Mouse (Mus musculus) thymus, adult 18-20 months (tissue): ENCODE data around the gene Pibf1.

ENCODE experiments used
- DNase-seq, 2 experiments: peaks; one replicate each; pipeline ENCODE4 v3.0.0; 2022; ENCODE audit warnings: mixed read lengths in 2 of 2

Gene Pibf1

DNA sequence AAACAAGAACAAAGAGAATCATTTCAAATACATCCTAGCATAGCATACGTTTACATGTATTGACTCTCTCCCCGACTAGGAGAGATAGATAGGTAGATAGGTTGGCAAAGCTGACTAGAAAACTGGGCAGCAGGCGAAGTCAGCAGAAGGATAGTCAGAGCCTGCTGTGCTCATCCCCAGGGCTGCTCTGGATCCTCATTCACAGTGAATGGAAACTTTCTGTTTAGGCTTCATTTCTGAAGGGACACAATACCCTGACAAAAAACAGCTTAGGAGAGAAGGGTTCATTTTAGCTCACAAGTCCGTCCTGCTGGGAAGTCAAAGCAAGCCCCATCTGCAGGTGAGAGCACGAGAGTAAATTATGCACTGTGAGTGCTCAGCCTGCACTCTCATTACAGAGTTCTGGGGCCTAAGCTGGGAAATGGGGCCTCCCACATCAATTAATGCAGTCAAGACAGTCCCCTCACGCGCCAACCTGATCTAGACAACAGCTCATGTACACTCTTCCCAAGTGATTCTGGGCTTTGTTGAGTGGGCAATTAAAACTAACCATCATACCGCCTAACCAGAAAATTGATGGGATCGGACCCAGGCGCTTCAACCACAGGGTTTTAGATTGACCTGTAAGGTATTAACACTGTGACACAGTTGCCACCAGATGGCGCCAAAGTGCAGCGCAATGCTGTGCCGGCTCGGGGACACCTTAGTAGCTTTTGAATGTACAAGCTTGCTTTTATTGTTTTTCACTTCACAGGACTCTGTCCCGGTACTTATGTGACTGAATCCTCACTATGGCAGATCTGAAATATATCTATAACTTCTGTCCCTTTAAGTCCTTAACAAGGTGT is 42.8 kb downstream of the Pibf1 start:
- DNase-seq = peak; percentile 9 to 30

DNA sequence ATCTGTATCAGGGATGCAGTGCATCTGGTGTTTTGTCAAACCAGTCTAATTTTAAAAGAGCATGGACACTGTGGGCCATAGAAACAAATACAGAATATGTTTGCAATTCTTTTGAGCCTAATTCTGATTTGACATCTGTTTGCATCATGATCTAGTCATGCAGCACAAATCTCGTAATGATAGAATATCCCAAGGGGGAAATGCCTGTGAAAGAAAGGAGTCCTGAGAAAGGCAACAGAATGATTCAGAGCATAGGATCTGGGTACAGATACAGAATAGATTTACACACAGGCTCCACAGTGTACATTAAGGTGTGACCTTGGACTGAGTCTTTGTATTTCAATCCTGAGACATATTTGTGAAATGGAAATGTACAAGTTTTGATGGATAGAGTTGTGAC is 47.6 kb downstream of the Pibf1 start:
- no peak for DNase-seq

DNA sequence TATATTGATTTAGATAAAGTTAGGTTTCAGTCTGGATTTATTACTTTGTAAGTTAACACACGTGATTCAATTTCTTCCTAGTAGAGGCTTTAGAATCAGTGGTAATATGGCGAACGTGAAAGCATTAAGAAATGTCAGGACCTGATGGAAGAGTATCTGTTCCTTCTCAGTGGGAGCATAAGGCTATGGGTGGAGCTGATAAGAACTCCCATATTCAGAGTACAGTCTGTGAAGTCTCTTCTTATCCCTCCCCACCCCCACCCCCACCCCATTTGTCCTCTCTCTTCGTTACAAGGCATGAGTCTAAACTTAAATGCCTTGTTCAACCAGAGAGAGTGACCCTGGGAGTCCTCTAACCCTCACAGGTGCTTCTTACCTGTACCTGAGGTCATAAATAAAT is 53.5 kb downstream of the Pibf1 start:
- no peak for DNase-seq

DNA sequence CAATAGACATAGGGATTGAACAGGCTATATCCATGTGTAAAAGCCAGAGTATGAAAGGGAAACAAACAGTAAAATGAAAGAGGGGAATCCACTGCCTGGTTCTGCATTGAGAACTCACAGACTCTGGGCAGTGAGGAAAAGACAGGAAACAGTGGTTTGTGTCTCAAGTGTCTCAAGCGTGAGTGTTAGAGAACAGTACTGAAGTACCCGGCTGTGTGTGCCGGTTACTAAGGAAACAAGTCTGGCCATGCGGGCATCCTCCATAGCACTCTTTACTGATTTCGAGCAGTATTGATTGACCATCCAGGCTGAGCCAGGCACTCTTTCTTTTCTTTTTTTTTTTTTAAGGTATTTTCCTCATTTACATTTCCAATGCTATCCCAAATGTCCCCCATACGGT is 60.7 kb downstream of the Pibf1 start:
- DNase-seq = no peak

DNA sequence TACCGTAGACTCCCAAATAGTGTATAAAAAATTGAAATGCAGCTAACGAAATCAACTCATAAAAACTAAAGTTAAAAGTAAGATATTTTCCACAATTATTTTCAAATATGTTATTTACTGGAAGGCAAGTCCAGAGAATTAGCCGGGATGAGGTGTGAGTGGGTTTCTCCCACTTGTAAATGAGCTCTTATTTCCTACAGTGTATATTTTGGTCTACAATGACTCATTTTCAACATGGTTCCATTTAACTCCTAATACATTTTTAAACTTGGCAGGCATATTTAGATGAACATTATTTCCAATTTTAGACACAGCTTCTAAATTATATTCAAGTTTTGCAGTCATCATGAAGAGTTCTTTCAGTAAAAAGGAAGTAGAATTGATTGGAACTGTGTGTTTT is 63.8 kb downstream of the Pibf1 start:
- no peak for DNase-seq

DNA sequence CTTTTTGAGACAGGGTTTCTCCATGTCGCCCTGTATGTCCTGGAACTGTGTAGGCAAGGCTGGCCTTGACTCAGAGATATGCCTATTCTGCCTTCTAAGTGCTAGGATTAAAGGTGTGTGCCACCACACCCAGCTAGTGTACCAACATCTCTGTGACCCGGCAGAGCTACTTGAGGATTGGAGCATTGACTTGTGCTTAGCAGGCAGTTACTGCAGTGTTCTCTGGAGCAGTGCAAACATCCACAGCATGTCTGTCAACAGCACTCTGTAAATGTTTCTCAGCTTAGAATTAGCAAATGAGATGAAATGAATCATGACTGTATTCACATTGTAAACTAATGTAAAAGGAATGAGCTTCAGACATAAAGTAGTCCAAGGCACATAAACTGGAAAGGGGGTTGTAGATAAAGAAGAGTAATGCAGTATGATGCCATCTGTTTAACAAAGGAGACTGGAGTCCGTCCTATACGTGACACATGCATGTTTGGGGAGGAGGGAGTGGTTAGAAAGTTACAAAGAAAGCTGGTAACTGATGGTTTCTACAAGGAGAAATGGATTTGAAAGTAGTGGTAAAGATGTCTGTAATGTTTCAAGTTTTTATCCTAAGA is 75.0 kb downstream of the Pibf1 start:
- DNase-seq = no peak

DNA sequence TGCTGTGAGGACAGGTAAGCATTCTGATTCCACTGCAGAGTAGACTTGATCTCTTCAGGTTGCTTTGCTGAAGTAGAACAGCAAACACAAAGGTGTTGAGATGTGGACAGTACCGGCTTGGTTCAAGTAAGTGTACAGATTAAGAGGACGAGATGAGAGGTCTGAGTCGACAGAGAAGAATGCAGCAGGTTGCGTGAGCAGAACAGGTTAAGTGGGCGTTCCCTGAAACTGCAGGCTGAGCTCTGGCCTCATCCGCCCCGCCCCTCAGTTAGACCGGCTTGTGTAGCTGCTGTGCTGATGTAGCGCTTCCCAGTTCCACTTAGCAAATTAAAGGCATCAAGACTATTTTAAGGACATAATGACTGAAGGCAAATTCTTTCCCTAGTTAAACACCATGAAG is 77.3 kb downstream of the Pibf1 start:
- no peak for DNase-seq

DNA sequence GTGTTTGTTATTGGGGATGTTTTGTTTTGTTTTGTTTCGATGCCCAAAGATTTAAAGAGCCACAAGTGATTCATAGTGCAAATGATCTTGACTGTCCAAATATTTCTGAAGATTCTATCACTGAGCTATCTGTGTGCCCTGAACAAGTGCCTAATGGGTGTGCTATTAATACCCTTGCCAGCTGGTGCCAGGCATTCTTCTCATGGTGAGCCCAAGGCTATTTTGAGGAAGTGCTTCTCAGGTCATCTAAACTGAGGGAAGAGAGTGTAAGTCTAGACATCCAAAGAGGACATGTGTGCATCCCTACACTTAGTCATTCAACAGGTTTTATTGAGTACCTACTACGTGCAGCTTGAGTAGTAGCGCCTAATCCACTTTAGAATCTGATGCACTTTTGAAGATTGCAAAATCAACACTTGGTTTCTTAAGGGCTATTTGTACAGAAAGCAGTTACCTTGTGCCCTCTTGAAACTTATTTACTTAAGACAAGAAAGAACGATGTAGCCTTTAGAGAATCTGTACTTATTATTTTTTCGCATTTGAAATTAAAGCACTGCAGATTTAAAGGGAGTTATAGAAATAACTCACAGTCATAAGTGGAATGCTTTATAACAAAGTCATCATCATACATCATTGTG is 91.0 kb downstream of the Pibf1 start:
- no peak for DNase-seq

DNA sequence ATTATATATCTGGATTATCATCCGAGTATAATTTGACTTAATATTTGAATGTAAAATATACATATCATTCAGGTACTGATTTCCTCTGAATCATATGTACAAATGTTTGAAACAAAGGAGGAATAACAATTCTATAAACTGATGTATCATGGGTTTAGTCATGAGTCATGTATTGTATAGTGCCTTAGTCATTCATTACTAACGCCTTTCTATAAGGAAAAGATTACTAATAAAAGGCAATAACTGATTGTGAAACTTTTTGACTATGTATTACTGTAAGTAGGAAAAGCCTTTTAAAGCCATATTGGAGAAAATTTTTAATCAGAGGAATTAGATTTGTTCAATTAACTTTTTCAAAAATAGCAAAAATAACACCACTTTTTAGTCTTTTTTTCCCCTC is 106.6 kb downstream of the Pibf1 start:
- DNase-seq = no peak

DNA sequence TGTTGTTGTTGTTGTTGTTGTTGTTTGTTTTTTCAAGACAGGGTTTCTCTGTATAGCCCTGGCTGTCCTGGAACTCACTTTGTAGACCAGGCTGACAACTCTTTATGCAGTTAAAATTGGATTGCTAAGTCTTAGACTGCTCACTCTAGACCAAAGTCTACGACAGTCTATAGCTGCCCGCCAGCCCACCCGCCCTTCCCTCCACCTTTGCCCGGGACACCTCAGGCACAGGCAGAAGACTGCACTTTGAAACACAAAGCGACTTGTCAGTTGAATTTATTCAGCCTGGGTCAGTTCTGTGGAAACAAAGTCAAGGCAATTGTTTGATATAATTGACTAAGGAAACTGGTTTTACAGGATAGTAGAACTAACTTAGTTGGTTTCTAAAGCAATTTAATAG is 107.4 kb downstream of the Pibf1 start:
- DNase-seq = no peak

DNA sequence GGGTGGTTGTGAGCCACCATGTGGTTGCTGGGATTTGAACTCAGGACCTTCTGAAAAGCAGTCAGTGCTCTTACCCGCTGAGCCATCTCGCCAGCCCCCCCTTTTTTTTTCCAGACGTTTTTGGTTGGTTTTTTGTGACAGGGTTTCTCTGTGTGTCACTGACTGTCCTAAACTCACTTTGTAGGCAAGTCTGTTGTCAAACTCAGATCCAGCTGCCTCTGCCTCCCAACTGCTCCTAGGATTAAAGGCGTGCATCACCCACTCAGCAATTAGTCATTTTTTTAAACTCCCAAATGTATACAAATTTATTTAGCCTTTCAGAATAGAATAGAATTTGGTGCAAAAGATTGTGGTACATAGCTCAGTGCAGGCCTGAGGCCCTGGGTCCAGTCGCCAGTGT is 111.2 kb downstream of the Pibf1 start:
- no peak for DNase-seq

DNA sequence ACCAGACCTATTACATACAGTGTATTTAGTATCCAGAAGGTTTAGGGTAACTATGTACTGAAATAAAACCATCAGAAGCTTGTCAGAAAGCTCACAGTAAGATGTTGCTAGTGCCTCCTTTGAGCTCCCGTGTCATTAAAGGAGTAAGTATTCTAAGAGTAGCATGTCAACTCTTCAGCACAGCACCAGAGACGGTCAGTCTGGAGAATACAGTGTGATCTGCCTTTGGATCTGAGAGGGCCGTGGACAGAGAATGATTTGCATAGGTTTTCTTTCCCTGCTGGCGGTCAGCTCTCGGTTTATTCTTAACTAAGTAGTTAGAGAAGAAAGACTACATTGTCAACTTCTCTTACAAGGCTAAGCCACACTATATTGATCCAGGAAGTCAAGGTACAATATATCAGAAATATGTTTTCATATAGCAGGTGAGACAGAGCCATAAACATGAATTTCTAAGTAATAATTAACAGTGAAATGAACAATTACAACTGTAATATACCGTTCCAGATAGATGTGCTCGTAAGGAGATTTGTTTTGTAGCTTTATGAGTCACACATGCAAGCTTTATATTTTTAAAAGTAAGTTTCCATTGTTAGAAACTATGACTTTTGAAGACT is 119.3 kb downstream of the Pibf1 start:
- DNase-seq = no peak

DNA sequence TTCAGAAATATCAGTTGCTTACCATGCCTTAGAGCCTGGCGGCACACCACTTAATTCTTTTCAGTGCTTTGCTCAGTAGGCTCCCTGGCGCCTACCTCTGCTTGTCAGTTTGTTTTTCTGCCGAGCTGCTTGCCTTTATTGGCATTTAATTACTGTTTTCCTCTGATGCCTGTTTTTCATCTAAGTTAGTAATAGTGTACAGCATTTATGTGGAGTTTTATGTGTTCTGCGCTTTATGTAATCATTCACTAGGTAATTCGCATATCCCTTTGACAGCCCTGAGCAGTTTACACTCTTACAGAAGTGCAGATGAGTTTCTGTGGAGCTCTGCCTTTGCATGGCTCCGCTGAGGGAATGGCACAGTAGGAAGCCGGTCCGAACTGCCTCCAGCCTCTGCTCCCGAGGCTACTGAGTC is 120.5 kb downstream of the Pibf1 start:
- no peak for DNase-seq

DNA sequence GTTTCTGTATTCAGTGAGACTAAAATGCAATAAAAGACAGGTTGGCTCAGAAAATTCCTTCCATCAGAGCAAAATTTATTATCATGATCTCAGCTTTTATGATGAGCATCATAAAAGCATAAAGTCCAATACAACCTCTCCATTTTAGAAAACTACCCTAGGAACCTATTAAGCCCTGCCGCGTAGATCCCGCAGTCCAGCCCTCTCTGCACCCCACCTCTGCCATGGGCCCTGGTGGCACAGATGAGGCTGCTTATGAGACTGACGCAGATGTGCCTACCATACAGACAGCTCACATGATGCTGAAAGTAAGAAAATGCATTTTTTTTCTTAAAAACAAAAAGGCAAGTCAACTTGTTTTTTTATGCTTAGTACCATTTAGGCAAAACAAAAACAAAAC is 126.7 kb downstream of the Pibf1 start:
- DNase-seq = no peak

DNA sequence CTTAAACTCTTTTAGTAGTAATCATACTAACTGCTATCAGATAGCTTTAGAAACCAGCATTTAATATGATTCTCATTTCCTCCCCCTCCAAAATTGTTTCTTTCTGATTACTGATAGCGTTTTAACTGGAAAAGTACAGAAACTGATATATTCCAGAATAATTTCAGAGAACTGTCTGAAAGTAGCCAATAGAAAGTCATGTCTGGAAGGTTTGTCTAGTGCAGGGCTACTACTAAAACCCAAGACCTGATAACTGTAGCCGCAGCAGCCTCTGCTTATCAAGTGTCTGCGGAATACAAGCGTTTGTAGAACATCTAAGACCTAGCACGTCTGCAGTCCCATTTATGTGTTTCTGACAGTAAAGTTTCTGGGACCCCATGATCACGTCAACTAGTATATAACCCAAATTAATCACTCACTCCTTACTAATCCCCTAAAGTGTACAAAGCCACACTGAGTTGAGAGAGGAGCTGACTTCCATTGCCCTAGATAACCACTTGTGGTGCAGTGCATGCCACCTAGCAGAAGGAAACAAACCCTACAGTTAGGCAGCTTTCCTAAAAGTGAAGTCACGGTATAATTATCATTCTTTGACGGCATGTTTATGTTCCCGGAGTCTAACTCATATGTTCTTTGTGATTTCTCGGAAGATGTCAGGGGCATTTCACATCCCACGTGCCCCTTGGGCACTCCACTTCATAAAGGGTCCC is 130.0 kb downstream of the Pibf1 start:
- no peak for DNase-seq

DNA sequence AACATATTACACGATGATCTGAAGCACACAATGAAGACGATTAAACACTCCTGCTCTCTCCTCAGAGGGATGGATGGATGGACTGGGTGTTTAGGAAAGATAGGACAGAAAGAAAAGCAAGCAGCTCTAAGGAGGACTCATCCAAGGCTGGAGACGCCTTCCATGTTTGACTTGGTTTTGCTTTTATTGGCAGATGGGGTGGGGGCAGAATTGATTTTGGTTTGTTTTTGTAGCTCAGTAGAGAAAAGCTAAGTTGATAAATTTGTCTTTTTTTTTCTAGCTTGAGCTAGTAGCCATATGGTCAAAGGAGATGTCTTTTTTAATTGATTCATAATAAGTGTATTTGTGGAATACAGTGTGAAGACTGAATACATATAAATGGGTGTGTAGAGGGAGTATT is 133.8 kb downstream of the Pibf1 start:
- no peak for DNase-seq

DNA sequence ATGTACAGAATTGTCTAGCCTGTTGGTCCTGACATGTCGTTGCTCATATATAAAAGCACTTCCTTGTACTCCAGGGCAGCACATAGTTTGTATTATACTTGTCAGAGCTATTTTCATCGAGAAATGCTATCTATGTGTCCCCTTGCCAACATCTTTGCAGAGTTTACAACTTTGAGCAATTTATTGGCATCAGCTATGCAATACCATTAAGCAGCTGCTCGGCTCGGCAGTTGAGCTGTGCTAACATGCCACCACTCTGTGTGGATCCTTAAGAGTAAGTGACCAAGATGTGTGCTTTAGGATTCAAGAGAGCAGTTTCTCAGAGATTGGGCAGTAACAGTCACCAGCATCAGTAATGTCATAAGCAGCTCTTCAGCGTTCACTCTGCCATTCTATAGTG is 137.9 kb downstream of the Pibf1 start:
- no peak for DNase-seq

DNA sequence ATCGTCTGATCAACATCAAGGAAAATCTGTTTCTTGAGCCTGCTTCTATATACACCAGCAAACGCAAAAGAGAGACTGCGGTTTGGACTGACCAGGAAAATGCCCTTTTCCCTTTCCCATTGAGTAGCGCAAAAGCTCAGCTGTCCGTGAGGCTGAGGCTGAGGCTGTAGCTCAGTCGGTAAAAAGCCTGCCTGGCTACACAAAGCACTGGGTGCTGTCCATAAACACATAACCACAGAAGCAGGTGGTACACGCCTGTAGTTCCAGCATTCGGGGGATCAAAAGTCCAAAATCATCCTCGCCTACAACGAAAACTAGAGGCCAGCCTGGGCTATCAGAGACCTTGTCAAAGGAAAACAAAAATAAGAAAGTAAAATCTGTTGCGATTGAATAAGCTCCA is 141.3 kb downstream of the Pibf1 start:
- DNase-seq = no peak

DNA sequence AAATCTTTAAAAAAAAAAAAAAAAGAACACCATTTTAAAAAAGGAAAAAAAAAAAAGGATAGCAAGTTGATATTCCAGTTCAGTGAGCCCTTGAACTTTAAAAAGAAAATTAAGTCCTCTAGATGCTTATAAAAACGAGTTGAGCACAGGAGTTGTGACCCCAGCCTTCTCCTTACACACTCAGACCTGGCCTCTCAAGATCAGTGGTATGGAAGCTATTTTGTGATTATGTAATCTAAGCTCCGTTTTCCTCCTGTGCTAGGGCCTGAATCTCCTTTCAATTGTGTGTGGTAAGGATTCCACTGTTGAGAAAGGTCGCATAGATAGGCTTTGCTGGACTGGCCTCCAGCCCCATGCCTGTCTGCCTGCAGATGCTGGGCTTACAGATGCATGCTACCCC is 145.3 kb downstream of the Pibf1 start:
- DNase-seq = no peak

DNA sequence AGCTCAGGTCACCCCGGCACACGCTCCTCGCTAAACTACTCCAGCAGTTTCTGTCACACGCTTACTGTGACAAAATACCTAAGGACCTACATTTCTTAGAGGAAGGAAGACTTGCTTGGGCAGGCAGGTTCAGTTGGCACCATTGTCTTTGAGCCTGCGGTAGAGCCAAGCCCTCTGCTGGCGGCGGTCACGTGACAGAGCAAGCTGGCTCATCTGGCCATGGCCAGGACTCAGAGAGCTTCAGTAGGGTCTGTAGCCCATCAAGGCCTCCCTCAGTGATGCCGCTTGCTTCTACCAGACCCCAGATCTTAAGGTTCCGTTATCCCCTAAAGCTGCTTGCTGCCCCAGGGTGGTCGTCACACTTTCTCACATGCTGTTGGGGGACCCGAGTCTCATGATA is 162.8 kb downstream of the Pibf1 start:
- no peak for DNase-seq

DNA sequence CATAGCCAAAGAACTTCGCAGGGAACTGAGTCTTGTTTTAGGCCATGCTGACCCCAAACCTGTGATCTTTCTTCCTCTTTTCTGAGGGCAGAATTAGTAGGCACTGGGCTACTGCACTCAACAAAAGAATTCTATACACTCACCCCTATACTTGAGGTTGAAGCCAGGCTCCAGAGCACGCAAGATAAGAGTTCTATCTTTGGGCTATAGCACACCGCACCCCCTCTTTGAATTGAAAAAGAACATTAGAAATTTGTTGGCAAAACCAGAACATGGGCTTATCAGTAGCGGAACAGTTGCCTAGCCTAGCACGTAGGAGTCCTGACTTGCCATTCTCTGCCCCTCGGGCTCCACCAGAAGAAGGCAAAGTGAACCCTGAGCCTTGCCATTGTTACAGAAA is 164.6 kb downstream of the Pibf1 start:
- DNase-seq = no peak

DNA sequence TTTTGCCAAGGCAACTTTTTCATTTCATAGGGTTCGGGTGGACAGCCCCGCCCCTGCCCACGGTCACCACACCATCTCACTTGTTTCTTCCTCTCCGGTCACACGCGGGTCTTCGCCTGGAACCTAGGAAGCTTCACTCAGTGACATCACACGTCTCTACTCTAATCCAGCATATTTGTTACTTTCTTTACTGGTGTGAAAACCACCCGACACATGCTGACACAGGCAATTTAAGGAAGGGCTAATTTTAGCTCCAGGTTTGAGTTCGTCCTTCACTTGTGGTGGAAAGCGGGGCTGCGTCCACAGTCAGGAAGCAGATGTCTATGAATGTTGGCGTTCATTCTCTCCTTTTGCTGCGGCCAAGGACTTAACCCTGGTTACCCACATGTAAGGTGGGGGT is 166.6 kb downstream of the Pibf1 start:
- DNase-seq = no peak

DNA sequence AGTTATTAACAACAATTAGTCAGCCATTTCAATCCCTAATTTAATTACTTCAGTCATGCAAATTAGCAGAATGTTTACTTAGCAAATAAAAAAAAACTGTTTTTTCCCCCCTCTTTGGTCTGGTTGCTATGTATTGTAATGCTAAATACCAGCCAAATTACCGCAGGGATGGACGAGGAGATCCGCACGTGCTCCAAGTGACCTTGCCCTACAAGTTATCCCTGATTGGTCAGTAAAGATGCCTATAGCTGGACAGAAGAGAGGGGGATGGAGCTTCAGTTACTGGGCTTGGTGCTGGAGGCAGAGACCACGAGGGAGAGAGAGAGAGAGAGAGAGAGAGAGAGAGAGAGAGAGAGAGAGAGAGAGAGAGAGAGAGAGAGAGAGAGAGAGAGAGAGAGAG is 167.5 kb downstream of the Pibf1 start:
- no peak for DNase-seq
